In genomic region chr5:122994910-122995309, GRCm38 (mm10) we compare ENCODE assay signal across 11 mouse cellular contexts. TPM values are rescaled to one million over a fixed set of nuclear protein-coding genes. Genes with fewer than 3 reads are reported as not detected.
A peak's percentile ranks its signal among the peaks of the same experiment; 100 is the strongest.
DNase-seq lines count a peak whose midpoint lies in the region; ATAC-seq and TF ChIP-seq lines count a peak whose summit lies in the region.
"Had no signal": no experiment of that assay in that cellular context is flagged by ENCODE, and none has a peak within 500 bp of the region (broad histone marks: within the 10 kb centered on the region; RNA-seq: fewer than 3 reads in every experiment).

No protein-coding gene starts in this region.

- H3K4me1 ChIP-seq in hindbrain, embryonic 11.5 days (replicated peaks; ENCODE audit: control insufficient read depth, insufficient read depth, low read length), result peaks cover 13% of the 10 kb centered on the region
- H3K4me1 ChIP-seq in hindbrain, embryonic 14.5 days (replicated peaks; ENCODE audit: control insufficient read depth, insufficient read depth, low read length), result peaks cover 14% of the 10 kb centered on the region
- peaks cover 25% of the 10 kb centered on the region for H3K4me1 ChIP-seq in thymus, adult 2 months (replicated peaks; ENCODE audit: control insufficient read depth, insufficient read depth, low read length)
- peaks cover 51% of the 10 kb centered on the region for H3K4me1 ChIP-seq in embryonic facial prominence, embryonic 10.5 days
- H3K4me1 ChIP-seq in neural tube, embryonic 15.5 days, result peaks cover 21% of the 10 kb centered on the region

- H3K9me3 ChIP-seq in hindbrain, embryonic 11.5 days (ENCODE audit: control insufficient read depth, low read length), result no peaks in the 10 kb centered on the region
- H3K9me3 ChIP-seq in hindbrain, embryonic 14.5 days (ENCODE audit: control insufficient read depth, low read length), result no peaks in the 10 kb centered on the region
- H3K9me3 ChIP-seq in embryonic facial prominence, embryonic 10.5 days, result no peaks in the 10 kb centered on the region
- no peaks in the 10 kb centered on the region for H3K9me3 ChIP-seq in neural tube, embryonic 15.5 days (replicated peaks)

- ATAC-seq in hindbrain, embryonic 11.5 days (ENCODE audit: low FRiP score), result 0 out of 2 replicates have a peak, but pooled peaks have one; percentile 10
- no peak for ATAC-seq in hindbrain, embryonic 14.5 days (ENCODE audit: low FRiP score)
- no peak for ATAC-seq in neural tube, embryonic 15.5 days (ENCODE audit: low FRiP score)

- H3K36me3 ChIP-seq in hindbrain, embryonic 11.5 days (ENCODE audit: control insufficient read depth, insufficient read depth, low read length), result no peaks in the 10 kb centered on the region
- no peaks in the 10 kb centered on the region for H3K36me3 ChIP-seq in hindbrain, embryonic 14.5 days (replicated peaks; ENCODE audit: control insufficient read depth, insufficient read depth)
- H3K36me3 ChIP-seq in thymus, adult 2 months (ENCODE audit: control insufficient read depth, insufficient read depth, low read length), result 0 out of 2 replicates have a peak, but pooled peaks cover 3% of the 10 kb centered on the region
- H3K36me3 ChIP-seq in embryonic facial prominence, embryonic 10.5 days (replicated peaks), result peaks cover 13% of the 10 kb centered on the region; the same call in 1 of the 2 replicates
- H3K36me3 ChIP-seq in neural tube, embryonic 15.5 days, result no peaks in the 10 kb centered on the region

- TF ChIP-seq CTCF in thymus, adult 2 months (IDR thresholded peaks at IDR 0.05; ENCODE audit: borderline replicate concordance, control insufficient read depth, extremely low read depth, insufficient read depth, low read length, poor library complexity), result no peak

- WGBS in hindbrain, embryonic 11.5 days, result 0% methylated on average over 1 of the region's 1 CpGs
- 0% methylated on average over 1 of the region's 1 CpGs for WGBS in hindbrain, embryonic 14.5 days
- WGBS in thymus, adult 2 months, result 11% methylated on average over 1 of the region's 1 CpGs
- WGBS in embryonic facial prominence, embryonic 10.5 days, result 0% methylated on average over 1 of the region's 1 CpGs
- WGBS in neural tube, embryonic 15.5 days, result 0% methylated on average over 1 of the region's 1 CpGs

- H3K9ac ChIP-seq in hindbrain, embryonic 11.5 days (ENCODE audit: low read depth, low read length), result no peak overlapping the region
- H3K9ac ChIP-seq in hindbrain, embryonic 14.5 days, result no peak overlapping the region
- no peak overlapping the region for H3K9ac ChIP-seq in neural tube, embryonic 15.5 days (replicated peaks)

- H3K4me2 ChIP-seq in hindbrain, embryonic 11.5 days (replicated peaks; ENCODE audit: low read depth, low read length), result no peak overlapping the region
- H3K4me2 ChIP-seq in hindbrain, embryonic 14.5 days (replicated peaks), result no peak overlapping the region
- peak overlapping the region; percentile 17; the same call in 1 of the 2 replicates for H3K4me2 ChIP-seq in neural tube, embryonic 15.5 days

- H3K27me3 ChIP-seq in hindbrain, embryonic 11.5 days (ENCODE audit: control insufficient read depth, insufficient read depth, low read length), result no peaks in the 10 kb centered on the region
- H3K27me3 ChIP-seq in hindbrain, embryonic 14.5 days (ENCODE audit: control insufficient read depth, insufficient read depth, low read length), result no peaks in the 10 kb centered on the region
- no peaks in the 10 kb centered on the region for H3K27me3 ChIP-seq in thymus, adult 2 months (ENCODE audit: control insufficient read depth, insufficient read depth, low read length)
- no peaks in the 10 kb centered on the region for H3K27me3 ChIP-seq in embryonic facial prominence, embryonic 10.5 days (replicated peaks; ENCODE audit: low read depth, poor library complexity, severe bottlenecking)
- no peaks in the 10 kb centered on the region for H3K27me3 ChIP-seq in neural tube, embryonic 15.5 days (replicated peaks)
- H3K27me3 ChIP-seq: Patski had no signal

- DNase-seq in hindbrain, embryonic 11.5 days (ENCODE audit: low spot score), result no peak
- no peak for DNase-seq in hindbrain, embryonic 14.5 days (ENCODE audit: low spot score)
- DNase-seq in thymus, adult 2 months, result no peak
- no peak for DNase-seq in thymus, adult 18-20 months
- no peak for DNase-seq in embryonic facial prominence, embryonic 10.5 days (ENCODE audit: low spot score)
- no peak for DNase-seq in cerebellum, postnatal 10 days
- DNase-seq in adipocyte (ENCODE audit: low spot score), result no peak

- H3K4me3 ChIP-seq in hindbrain, embryonic 11.5 days (ENCODE audit: low read depth, low read length), result no peak overlapping the region
- no peak overlapping the region for H3K4me3 ChIP-seq in hindbrain, embryonic 14.5 days (replicated peaks; ENCODE audit: low read length)
- no peak overlapping the region for H3K4me3 ChIP-seq in thymus, adult 2 months (ENCODE audit: control insufficient read depth, insufficient read depth, low read length)
- peak overlapping the region; percentile 37; the same call in 1 of the 2 replicates for H3K4me3 ChIP-seq in embryonic facial prominence, embryonic 10.5 days
- H3K4me3 ChIP-seq in neural tube, embryonic 15.5 days (replicated peaks), result no peak overlapping the region

- H3K27ac ChIP-seq in hindbrain, embryonic 11.5 days (ENCODE audit: low read depth, low read length), result 0 out of 2 replicates have a peak overlapping the region, but pooled peaks have one; percentile 3
- no peak overlapping the region for H3K27ac ChIP-seq in hindbrain, embryonic 14.5 days
- peak overlapping the region; percentile 58 for H3K27ac ChIP-seq in thymus, adult 2 months (ENCODE audit: control insufficient read depth, insufficient read depth, low read length)
- H3K27ac ChIP-seq in embryonic facial prominence, embryonic 10.5 days (replicated peaks), result peak overlapping the region; percentile 84
- H3K27ac ChIP-seq in neural tube, embryonic 15.5 days (replicated peaks), result no peak overlapping the region

- TF ChIP-seq POLR2A in thymus, adult 2 months (IDR thresholded peaks at IDR 0.05; ENCODE audit: control insufficient read depth, extremely low read depth, insufficient read depth, low read length, poor library complexity), result no peak

RNA-seq across cellular contexts. Expression of gene Kdm2b, which starts 5.3 kb away (rescaled TPM):
- polyA plus RNA-seq in hindbrain, embryonic 11.5 days (2014; fragmentation: Nextera tagmentation; extraction: Ambion mirVana), result 59.9 and 67.6 TPM in 2 replicates
- polyA plus RNA-seq in hindbrain, embryonic 14.5 days (2014; fragmentation: Nextera tagmentation; extraction: Ambion mirVana), result 80.8 and 87.1 TPM in 2 replicates
- 65.1 and 73.9 TPM in 2 replicates for polyA plus RNA-seq in thymus, adult 2 months (2012; rRNA removed)
- polyA plus RNA-seq in embryonic facial prominence, embryonic 10.5 days (2016; fragmentation: Nextera tagmentation; extraction: Ambion mirVana), result 88.1 and 92.1 TPM in 2 replicates
- 81.4 and 89.2 TPM in 2 replicates for polyA plus RNA-seq in neural tube, embryonic 15.5 days (2015; fragmentation: Nextera tagmentation; extraction: Ambion mirVana)

RNA-seq across cellular contexts. Expression of gene Orai1, which starts 20.0 kb away (rescaled TPM):
- 10.1 and 12.7 TPM in 2 replicates for polyA plus RNA-seq in hindbrain, embryonic 11.5 days (2014; fragmentation: Nextera tagmentation; extraction: Ambion mirVana)
- polyA plus RNA-seq in hindbrain, embryonic 14.5 days (2014; fragmentation: Nextera tagmentation; extraction: Ambion mirVana), result 16.2 and 18.0 TPM in 2 replicates
- polyA plus RNA-seq in thymus, adult 2 months (2012; rRNA removed), result 76.9 and 87.4 TPM in 2 replicates
- 8.4 and 8.7 TPM in 2 replicates for polyA plus RNA-seq in embryonic facial prominence, embryonic 10.5 days (2016; fragmentation: Nextera tagmentation; extraction: Ambion mirVana)
- 14.1 and 14.2 TPM in 2 replicates for polyA plus RNA-seq in neural tube, embryonic 15.5 days (2015; fragmentation: Nextera tagmentation; extraction: Ambion mirVana)

RNA-seq across cellular contexts. Expression of gene Morn3, which starts 51.9 kb away (rescaled TPM):
- polyA plus RNA-seq in hindbrain, embryonic 11.5 days (2014; fragmentation: Nextera tagmentation; extraction: Ambion mirVana), result 0.77 and 1.0 TPM in 2 replicates
- polyA plus RNA-seq in hindbrain, embryonic 14.5 days (2014; fragmentation: Nextera tagmentation; extraction: Ambion mirVana), result 0.79 TPM in 1 of 2 replicates, not detected in the other
- 0.15 TPM in 1 of 2 replicates, not detected in the other for polyA plus RNA-seq in thymus, adult 2 months (2012; rRNA removed)
- polyA plus RNA-seq in embryonic facial prominence, embryonic 10.5 days (2016; fragmentation: Nextera tagmentation; extraction: Ambion mirVana), result not detected in 2 replicates
- 0.68 TPM in 1 of 2 replicates, not detected in the other for polyA plus RNA-seq in neural tube, embryonic 15.5 days (2015; fragmentation: Nextera tagmentation; extraction: Ambion mirVana)
- polyA plus RNA-seq: large intestine, adult 2 months; liver, adult 2 months had no signal

Comparison
In these comparisons a context has a peak if more than half of its experiments do, and no peak if none do; other contexts are left out.
1. H3K27ac ChIP-seq: peak in hindbrain, embryonic 11.5 days (single experiment), thymus, adult 2 months (single experiment) and embryonic facial prominence, embryonic 10.5 days (single experiment); none in hindbrain, embryonic 14.5 days (single experiment) and neural tube, embryonic 15.5 days (single experiment).